Mouse (Mus musculus) heart, embryonic 15.5 days (tissue): ENCODE data around the gene Rps3. TPM values are rescaled to one million over a fixed set of nuclear protein-coding genes. Genes with fewer than 3 reads are reported as not detected.

Experiments
- ATAC-seq: fragments of 200-750 bp; cut with Nextera tagmentation; replicated peaks from 2 replicates; pipeline ENCODE4 v1.8.0; 2017; ENCODE audit warnings: low read depth, moderate TSS enrichment; ENCODE audit not compliant: insufficient number of reproducible peaks, insufficient read depth, low FRiP score
- H3K27ac ChIP-seq: fragments of 300-500 bp; sonication (generic); 2 replicates; pipeline ENCODE4 v1.5.1; 2015; ENCODE audit warnings: mild to moderate bottlenecking, inconsistent platforms
- H3K27me3 ChIP-seq: fragments of 300-500 bp; sonication (generic); 2 replicates; pipeline ENCODE4 v1.6.1; 2015; ENCODE audit warnings: inconsistent platforms
- H3K36me3 ChIP-seq: fragments of 300-500 bp; sonication (generic); 2 replicates; pipeline ENCODE4 v1.6.1; 2015; ENCODE audit warnings: mild to moderate bottlenecking, inconsistent platforms
- H3K4me1 ChIP-seq: fragments of 300-500 bp; sonication (generic); replicated peaks from 2 replicates; pipeline ENCODE4 v1.6.1; 2015; ENCODE audit warnings: inconsistent platforms
- H3K4me2 ChIP-seq: fragments of 300-500 bp; sonication (generic); 2 replicates; pipeline ENCODE4 v1.6.1; 2015; ENCODE audit warnings: inconsistent platforms, mild to moderate bottlenecking, moderate library complexity
- H3K4me3 ChIP-seq: fragments of 300-500 bp; sonication (generic); 2 replicates; pipeline ENCODE4 v1.5.1; 2015; ENCODE audit warnings: mild to moderate bottlenecking, inconsistent platforms
- H3K9ac ChIP-seq: fragments of 300-500 bp; sonication (generic); 2 replicates; pipeline ENCODE4 v1.6.1; 2015; ENCODE audit warnings: mild to moderate bottlenecking, inconsistent platforms
- H3K9me3 ChIP-seq: fragments of 300-500 bp; sonication (generic); replicated peaks from 2 replicates; pipeline ENCODE4 v1.6.1; 2016; ENCODE audit warnings: inconsistent platforms
- WGBS: fragments of 180-500 bp; shearing (Covaris S2); methylation state at CpG from one replicate; pipeline ENCODE4 v1.1.7; 2015; ENCODE audit warnings: mixed read lengths; 5-methylcytosine and 5-hydroxymethylcytosine counted together
- polyA plus RNA-seq: library from polyadenylated mRNA; unstranded; fragments of >200 nt; fragmentation: Nextera tagmentation; extraction: Ambion mirVana; gene quantifications from 2 replicates; pipeline ENCODE4 v1.2.1, GENCODE M21; 2015

The Rps3 gene
- polyA plus RNA-seq, result 437 and 490 TPM in 2 replicates

DNA sequence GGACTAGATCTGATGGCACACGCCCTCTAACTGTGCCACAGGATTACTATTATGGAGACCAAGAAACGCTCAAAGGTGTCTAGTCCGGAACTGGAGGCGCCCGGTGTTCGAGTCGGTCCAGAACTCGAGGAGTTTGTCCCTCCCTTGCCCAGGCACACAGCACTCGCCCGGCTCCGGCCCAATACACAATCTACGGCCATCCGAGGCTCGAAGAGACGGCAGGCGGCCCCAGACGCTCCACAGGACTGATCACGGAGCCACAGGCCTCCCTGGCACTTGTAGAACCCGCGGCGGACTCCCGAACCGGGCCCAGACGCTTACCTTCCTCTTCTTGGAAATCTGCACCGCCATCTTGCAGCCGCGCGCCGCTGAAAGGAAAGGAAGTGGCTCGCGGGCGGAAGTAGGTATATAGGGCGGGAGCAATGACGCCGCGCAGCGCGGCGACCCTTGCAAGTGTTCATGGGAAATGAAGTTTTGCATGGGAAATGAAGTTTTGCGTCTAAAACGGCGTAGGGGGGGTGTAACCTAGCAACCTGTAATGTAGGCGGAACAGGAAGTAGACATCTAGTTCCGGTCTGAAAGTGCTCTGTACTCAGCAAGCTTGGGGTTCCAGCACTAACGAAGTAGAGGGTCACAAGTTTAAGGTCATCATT, at the start of gene Rps3:
Gene Rps3 (minus strand): TSS at position 468 of the 653 bp plus-strand sequence.
- Histone ChIP-seq H3K4me3 (peak within 1 kb of the TSS; percentile 67), H3K9me3 (no peaks in the 10 kb centered on the region), H3K9ac (peak within 1 kb of the TSS; percentile 74), H3K4me2 (peak within 1 kb of the TSS; percentile 80), H3K27me3 (peaks cover 4% of the 10 kb centered on the region; the same call in 1 of the 2 replicates), H3K27ac (peak within 1 kb of the TSS; percentile 86), H3K36me3 (peaks cover 41% of the 10 kb centered on the region), H3K4me1 (peaks cover 31% of the 10 kb centered on the region)
- ATAC-seq, result peak; percentile 93
- WGBS, result under 1% methylated on average over 45 of the region's 45 CpGs

GRCm38 (mm10) chr7:99532526-99532925, 49.0 kb upstream of the Rps3 start:
- Histone ChIP-seq H3K4me2 (no peak overlapping the region), H3K4me1 (peaks cover 26% of the 10 kb centered on the region), H3K9me3 (no peaks in the 10 kb centered on the region), H3K36me3 (no peaks in the 10 kb centered on the region), H3K27me3 (no peaks in the 10 kb centered on the region), H3K9ac (no peak overlapping the region), H3K27ac (no peak overlapping the region), H3K4me3 (no peak overlapping the region)
- WGBS, result 58% methylated on average over 4 of the region's 4 CpGs
- ATAC-seq, result no peak

- Histone ChIP-seq H3K4me1 (peaks cover 16% of the 10 kb centered on the region), H3K27me3 (no peaks in the 10 kb centered on the region), H3K27ac (no peak overlapping the region), H3K9ac (no peak overlapping the region), H3K4me3 (no peak overlapping the region), H3K4me2 (no peak overlapping the region), H3K9me3 (no peaks in the 10 kb centered on the region), H3K36me3 (no peaks in the 10 kb centered on the region)
- ATAC-seq, result no peak
- WGBS, result 61% methylated on average over 3 of the region's 3 CpGs
Measured at GRCm38 (mm10) chr7:99531408-99531970, 48.0 kb upstream of the Rps3 start.

DNA sequence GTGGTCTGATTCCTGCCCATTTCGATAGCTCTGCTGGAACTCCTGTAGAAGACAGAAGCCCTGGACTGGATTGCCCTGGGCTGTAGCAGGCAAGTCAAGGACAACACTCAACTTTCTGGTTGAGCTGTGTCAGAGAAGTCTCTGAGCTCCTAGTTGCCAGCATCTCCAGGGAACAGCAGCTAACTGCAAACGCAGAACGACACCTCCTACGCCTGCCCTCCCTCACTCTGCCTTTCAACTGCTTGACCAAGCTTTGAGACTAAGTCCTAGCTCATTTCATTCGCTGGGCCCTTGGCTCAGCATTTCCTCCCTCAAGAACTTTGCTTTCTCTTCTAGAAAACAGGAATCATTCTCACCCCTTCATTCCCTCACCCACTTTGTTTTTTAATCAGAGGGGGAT, 45.9 kb upstream of the Rps3 start:
- Histone ChIP-seq H3K36me3 (no peaks in the 10 kb centered on the region), H3K9ac (no peak overlapping the region), H3K4me3 (no peak overlapping the region), H3K9me3 (no peaks in the 10 kb centered on the region), H3K27ac (no peak overlapping the region), H3K27me3 (no peaks in the 10 kb centered on the region), H3K4me1 (peaks cover 1% of the 10 kb centered on the region), H3K4me2 (no peak overlapping the region)
- WGBS, result 39% methylated on average over 5 of the region's 5 CpGs
- no peak for ATAC-seq

DNA sequence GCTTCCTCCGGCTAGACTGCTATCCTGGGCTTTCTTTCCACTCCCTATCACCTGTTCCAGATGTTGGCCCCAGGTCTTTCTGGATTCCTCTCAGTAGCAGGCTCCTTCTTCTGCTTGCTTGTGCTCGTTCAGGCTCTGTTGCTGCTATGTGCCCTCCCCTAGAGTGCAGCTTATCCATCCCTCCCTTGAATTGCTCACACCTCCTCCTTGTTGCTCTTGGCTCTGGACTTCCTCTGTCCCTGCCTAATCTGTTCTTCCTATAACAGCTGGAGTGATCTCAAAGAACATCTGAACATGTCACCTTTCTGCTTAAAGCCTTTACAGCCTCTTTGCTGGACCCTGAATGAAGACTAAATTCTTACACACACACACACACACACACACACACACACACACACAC, 45.0 kb upstream of the Rps3 start:
- ATAC-seq, result no peak
- WGBS, result 21% methylated on average over 2 of the region's 2 CpGs
- no peak overlapping the region for H3K9ac ChIP-seq
- H3K27me3 ChIP-seq, result no peaks in the 10 kb centered on the region
- no peak overlapping the region for H3K4me3 ChIP-seq
- H3K27ac ChIP-seq, result no peak overlapping the region
- no peaks in the 10 kb centered on the region for H3K9me3 ChIP-seq
- H3K4me2 ChIP-seq, result no peak overlapping the region
- H3K4me1 ChIP-seq, result no peaks in the 10 kb centered on the region
- H3K36me3 ChIP-seq, result no peaks in the 10 kb centered on the region

- Histone ChIP-seq H3K9me3 (no peaks in the 10 kb centered on the region), H3K27ac (no peak overlapping the region), H3K27me3 (no peaks in the 10 kb centered on the region), H3K4me3 (no peak overlapping the region), H3K4me1 (no peaks in the 10 kb centered on the region), H3K36me3 (no peaks in the 10 kb centered on the region), H3K9ac (no peak overlapping the region), H3K4me2 (no peak overlapping the region)
- 78% methylated on average over 1 of the region's 1 CpGs for WGBS
- ATAC-seq, result no peak
Measured at GRCm38 (mm10) chr7:99523837-99524236, 40.3 kb upstream of the Rps3 start.

- 60% methylated on average over 8 of the region's 8 CpGs for WGBS
- Histone ChIP-seq H3K9ac (no peak overlapping the region), H3K9me3 (no peaks in the 10 kb centered on the region), H3K27me3 (no peaks in the 10 kb centered on the region), H3K4me3 (no peak overlapping the region), H3K4me1 (no peaks in the 10 kb centered on the region), H3K36me3 (no peaks in the 10 kb centered on the region), H3K27ac (no peak overlapping the region), H3K4me2 (no peak overlapping the region)
- no peak for ATAC-seq
Measured at GRCm38 (mm10) chr7:99523121-99523520, 39.6 kb upstream of the Rps3 start.

- Histone ChIP-seq H3K27me3 (no peaks in the 10 kb centered on the region), H3K9ac (no peak overlapping the region), H3K27ac (no peak overlapping the region), H3K36me3 (no peaks in the 10 kb centered on the region), H3K4me2 (no peak overlapping the region), H3K9me3 (no peaks in the 10 kb centered on the region), H3K4me3 (no peak overlapping the region), H3K4me1 (peaks cover 11% of the 10 kb centered on the region)
- ATAC-seq, result no peak
- WGBS, result 57% methylated on average over 4 of the region's 4 CpGs
Measured at GRCm38 (mm10) chr7:99518954-99519644, 35.6 kb upstream of the Rps3 start.

GRCm38 (mm10) chr7:99516814-99517157, 33.2 kb upstream of the Rps3 start:
- 54% methylated on average over 3 of the region's 3 CpGs for WGBS
- Histone ChIP-seq H3K27me3 (no peaks in the 10 kb centered on the region), H3K36me3 (no peaks in the 10 kb centered on the region), H3K4me1 (peaks cover 11% of the 10 kb centered on the region), H3K4me3 (no peak overlapping the region), H3K4me2 (no peak overlapping the region), H3K9me3 (no peaks in the 10 kb centered on the region), H3K27ac (no peak overlapping the region), H3K9ac (no peak overlapping the region)
- no peak for ATAC-seq

GRCm38 (mm10) chr7:99516092-99516813, 32.7 kb upstream of the Rps3 start:
- H3K36me3 ChIP-seq, result no peaks in the 10 kb centered on the region
- no peaks in the 10 kb centered on the region for H3K9me3 ChIP-seq
- no peak overlapping the region for H3K27ac ChIP-seq
- no peak overlapping the region for H3K4me3 ChIP-seq
- no peak for ATAC-seq
- peaks cover 11% of the 10 kb centered on the region for H3K4me1 ChIP-seq
- no peaks in the 10 kb centered on the region for H3K27me3 ChIP-seq
- no peak overlapping the region for H3K9ac ChIP-seq
- no peak overlapping the region for H3K4me2 ChIP-seq
- WGBS, result 60% methylated on average over 9 of the region's 9 CpGs

GRCm38 (mm10) chr7:99510087-99510501, 26.6 kb upstream of the Rps3 start:
- no peak overlapping the region for H3K9ac ChIP-seq
- H3K27ac ChIP-seq, result no peak overlapping the region
- H3K9me3 ChIP-seq, result no peaks in the 10 kb centered on the region
- no peak for ATAC-seq
- no peaks in the 10 kb centered on the region for H3K27me3 ChIP-seq
- H3K4me2 ChIP-seq, result no peak overlapping the region
- no peak overlapping the region for H3K4me3 ChIP-seq
- H3K36me3 ChIP-seq, result no peaks in the 10 kb centered on the region
- 11% methylated on average over 8 of the region's 8 CpGs for WGBS
- peaks cover 6% of the 10 kb centered on the region for H3K4me1 ChIP-seq
